Mouse (Mus musculus) brain, embryonic 14.5 days (tissue): ENCODE data around the gene Cobl.

Experiments used
- CTCF ChIP-seq: fragments of 200-500 bp; IDR thresholded peaks from 2 replicates; pipeline ENCODE4 v1.5.1; 2012; ENCODE audit warnings: inconsistent platforms, mild to moderate bottlenecking, moderate library complexity, borderline replicate concordance; ENCODE audit not compliant: insufficient read depth, insufficient read length; ENCODE audit errors: extremely low read depth
- POLR2A ChIP-seq: fragments of 200-500 bp; IDR thresholded peaks from 2 replicates; pipeline ENCODE4 v1.6.1; 2012; ENCODE audit warnings: mild to moderate bottlenecking, inconsistent platforms, borderline replicate concordance; ENCODE audit not compliant: poor library complexity, insufficient read depth, insufficient read length, severe bottlenecking; ENCODE audit errors: extremely low read depth

GRCm38 (mm10) chr11:12435905-12436304 lies 28.9 kb downstream of the Cobl start:
- TF ChIP-seq CTCF (no peak), POLR2A (no peak)
